Mouse (Mus musculus) embryonic facial prominence, embryonic 11.5 days (tissue): ENCODE data around the gene Pemt. TPM values are rescaled to one million over a fixed set of nuclear protein-coding genes. Genes with fewer than 3 reads are reported as not detected.

ENCODE experiments used
- ATAC-seq: fragments of 200-750 bp; cut with Nextera tagmentation; replicated peaks from 2 replicates; pipeline ENCODE4 v1.8.0; 2017; ENCODE audit warnings: low read depth; ENCODE audit not compliant: insufficient number of reproducible peaks, low FRiP score, low TSS enrichment
- DNase-seq: peaks from one replicate; pipeline ENCODE4 v3.0.0-alpha.2; 2015; ENCODE audit warnings: low spot score
- H3K27ac ChIP-seq: fragments of 300-500 bp; sonication (generic); replicated peaks from 2 replicates; pipeline ENCODE4 v1.5.1; 2014; ENCODE audit warnings: mild to moderate bottlenecking, low read depth, low read length, control low read depth
- H3K27me3 ChIP-seq: fragments of 300-500 bp; sonication (generic); 2 replicates; pipeline ENCODE4 v1.6.1; 2014; ENCODE audit warnings: mild to moderate bottlenecking, low read length, moderate library complexity, mixed read lengths; ENCODE audit not compliant: control insufficient read depth, insufficient read depth
- H3K36me3 ChIP-seq: fragments of 300-500 bp; sonication (generic); replicated peaks from 2 replicates; pipeline ENCODE4 v1.6.1; 2014; ENCODE audit warnings: low read depth, mild to moderate bottlenecking, low read length, moderate library complexity, mixed read lengths; ENCODE audit not compliant: control insufficient read depth, insufficient read depth
- H3K4me1 ChIP-seq: fragments of 300-500 bp; sonication (generic); 2 replicates; pipeline ENCODE4 v1.6.1; 2014; ENCODE audit warnings: low read length, mixed read lengths; ENCODE audit not compliant: control insufficient read depth, insufficient read depth
- H3K4me2 ChIP-seq: fragments of 300-500 bp; sonication (generic); 2 replicates; pipeline ENCODE4 v1.6.1; 2014; ENCODE audit warnings: low read depth, mild to moderate bottlenecking, control low read depth, low read length, moderate library complexity
- H3K4me3 ChIP-seq: fragments of 300-500 bp; sonication (generic); 2 replicates; pipeline ENCODE4 v1.5.1; 2014; ENCODE audit warnings: low read depth, low read length, control low read depth
- H3K9ac ChIP-seq: fragments of 300-500 bp; sonication (generic); replicated peaks from 2 replicates; pipeline ENCODE4 v1.6.1; 2014; ENCODE audit warnings: mild to moderate bottlenecking, control low read depth, low read length
- H3K9me3 ChIP-seq: fragments of 300-500 bp; sonication (generic); replicated peaks from 2 replicates; pipeline ENCODE4 v1.6.1; 2016; ENCODE audit warnings: mild to moderate bottlenecking, low read length, inconsistent platforms, mixed read lengths; ENCODE audit not compliant: control insufficient read depth
- WGBS: fragments of 180-500 bp; shearing (Covaris S2); extraction: QIAGEN DNeasy Blood & Tissue Kit; methylation state at CpG from one replicate; pipeline ENCODE4 v1.1.7; 2014; 5-methylcytosine and 5-hydroxymethylcytosine counted together
- polyA plus RNA-seq: library from polyadenylated mRNA; unstranded; fragments of >200 nt; fragmentation: Nextera tagmentation; extraction: Ambion mirVana; gene quantifications from 2 replicates; pipeline ENCODE4 v1.2.1, GENCODE M21; 2014

Pemt gene
- polyA plus RNA-seq, 1 experiment from 2014 or later: 7.3 TPM

DNA sequence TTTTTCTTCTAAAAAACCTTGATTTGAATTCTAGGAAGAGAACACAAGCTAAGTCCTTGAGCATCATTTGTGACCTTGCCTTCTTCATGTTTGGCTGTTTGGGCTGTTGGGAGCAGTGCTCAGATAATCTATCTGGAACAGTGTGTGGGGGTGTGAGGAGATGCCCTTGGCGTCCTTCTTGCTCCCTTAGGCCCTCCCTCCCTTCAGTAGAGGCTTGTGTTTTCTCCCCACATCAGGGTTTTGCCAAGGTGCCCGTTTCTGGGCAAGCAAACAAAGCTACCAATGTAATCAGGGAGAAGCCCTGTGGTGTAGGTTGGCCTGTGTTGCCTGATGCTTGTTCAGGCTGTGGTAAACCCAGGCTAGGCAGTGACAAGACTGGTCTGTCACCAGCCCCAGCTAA lies 108.7 kb downstream of the Pemt start:
- 36% methylated on average over 2 of the region's 2 CpGs for WGBS

DNA sequence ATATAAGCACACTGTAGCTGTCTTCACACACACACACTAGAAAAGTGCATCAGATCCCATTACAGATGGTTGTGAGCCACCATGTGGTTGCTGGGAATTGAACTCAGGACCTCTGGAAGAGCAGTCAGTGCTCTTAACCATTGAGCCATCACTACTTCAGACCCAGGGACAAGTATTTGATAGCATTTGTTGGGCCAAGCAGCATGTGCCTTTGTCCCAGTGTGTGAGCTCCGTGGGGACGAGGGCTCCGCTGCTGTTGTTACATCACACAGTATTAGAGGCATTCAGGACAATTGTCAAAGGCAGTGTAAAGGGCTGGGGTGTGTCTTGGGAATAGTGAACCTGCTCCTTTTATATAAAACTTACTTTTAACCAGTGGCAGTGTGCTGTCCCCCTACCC lies 109.3 kb downstream of the Pemt start:
- H3K9ac ChIP-seq: no peak overlapping the region
- no peaks in the 10 kb centered on the region for H3K27me3 ChIP-seq
- DNase-seq (no peak), ATAC-seq (no peak)
- no peaks in the 10 kb centered on the region for H3K9me3 ChIP-seq
- no peaks in the 10 kb centered on the region for H3K36me3 ChIP-seq
- no peak overlapping the region for H3K27ac ChIP-seq
- WGBS: 89% methylated on average over 3 of the region's 3 CpGs
- no peak overlapping the region for H3K4me3 ChIP-seq
- H3K4me2 ChIP-seq: no peak overlapping the region
- H3K4me1 ChIP-seq: no peaks in the 10 kb centered on the region

More for the DNA sequence above, 108.7 kb downstream of the Pemt start:
- Histone ChIP-seq H3K9ac (no peak overlapping the region), H3K4me3 (no peak overlapping the region), H3K36me3 (no peaks in the 10 kb centered on the region), H3K4me2 (no peak overlapping the region), H3K27ac (no peak overlapping the region), H3K4me1 (no peaks in the 10 kb centered on the region), H3K9me3 (no peaks in the 10 kb centered on the region), H3K27me3 (no peaks in the 10 kb centered on the region)
- ATAC-seq (no peak), DNase-seq (no peak)

DNA sequence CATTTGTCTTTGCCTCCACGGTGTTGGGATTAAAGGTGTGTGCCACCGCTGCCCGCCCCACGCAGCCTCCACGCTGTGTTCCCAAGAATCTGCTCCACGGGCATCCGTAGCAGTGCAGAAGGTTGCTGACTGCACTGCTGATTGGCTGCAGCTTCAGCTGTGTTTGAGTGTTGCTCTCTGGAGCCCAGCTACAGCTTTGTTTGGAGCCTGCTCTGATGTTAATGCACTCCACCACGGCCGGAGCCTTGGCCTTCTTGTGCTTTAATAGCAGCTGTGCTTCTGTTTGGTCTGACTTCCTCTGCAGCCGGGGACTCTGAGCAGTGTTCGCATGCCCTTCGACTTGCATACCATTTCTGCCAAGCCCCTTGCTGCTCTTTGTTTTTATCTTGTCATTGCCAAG lies 112.3 kb downstream of the Pemt start:
- DNase-seq (peak; percentile 9), ATAC-seq (no peak)
- no peaks in the 10 kb centered on the region for H3K9me3 ChIP-seq
- H3K4me2 ChIP-seq: no peak overlapping the region
- no peak overlapping the region for H3K9ac ChIP-seq
- no peaks in the 10 kb centered on the region for H3K36me3 ChIP-seq
- no peaks in the 10 kb centered on the region for H3K4me1 ChIP-seq
- WGBS: 47% methylated on average over 12 of the region's 12 CpGs
- no peak overlapping the region for H3K27ac ChIP-seq
- H3K4me3 ChIP-seq: no peak overlapping the region
- no peaks in the 10 kb centered on the region for H3K27me3 ChIP-seq

DNA sequence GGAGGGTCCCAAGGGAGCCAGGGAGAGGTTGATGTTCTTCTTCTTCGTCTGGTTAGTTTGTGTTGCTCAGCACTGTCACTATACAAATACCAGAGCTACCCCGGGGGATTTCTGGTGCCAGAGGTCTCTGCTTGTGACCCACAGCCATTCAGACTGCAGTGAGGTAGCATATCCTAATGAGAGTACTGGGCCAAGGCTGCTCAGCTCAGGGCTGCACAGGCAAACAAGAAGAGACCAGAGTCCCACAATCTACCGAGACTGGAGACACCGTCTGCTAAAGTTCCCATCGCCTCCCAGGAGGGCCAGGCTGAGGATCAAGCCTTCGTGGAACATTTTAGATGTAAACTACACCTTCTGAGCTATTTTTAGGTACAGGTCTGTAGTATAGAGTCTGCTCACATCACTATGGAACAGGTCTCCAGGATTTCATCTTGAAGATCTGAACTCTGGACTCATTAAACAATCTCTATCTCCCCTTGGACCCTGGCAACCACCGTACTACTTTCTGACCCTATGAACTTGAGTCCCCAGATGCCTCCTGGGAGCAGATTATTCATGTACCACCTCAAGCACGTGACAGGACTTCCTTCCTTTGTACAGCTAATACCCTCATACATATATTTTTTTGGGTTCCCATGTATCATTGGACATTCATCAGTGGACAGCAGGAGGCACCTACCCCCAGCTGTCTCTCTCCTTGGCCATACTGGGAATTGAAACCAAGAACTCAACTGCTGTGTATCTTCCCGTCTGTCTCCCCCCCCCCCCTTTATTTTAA lies 113.5 kb downstream of the Pemt start:
- no peak for DNase-seq
- H3K4me1 ChIP-seq: no peaks in the 10 kb centered on the region
- H3K4me2 ChIP-seq: no peak overlapping the region
- no peak overlapping the region for H3K9ac ChIP-seq
- no peak for ATAC-seq
- H3K4me3 ChIP-seq: no peak overlapping the region
- H3K36me3 ChIP-seq: no peaks in the 10 kb centered on the region
- no peaks in the 10 kb centered on the region for H3K27me3 ChIP-seq
- 66% methylated on average over 9 of the region's 9 CpGs for WGBS
- H3K27ac ChIP-seq: no peak overlapping the region
- H3K9me3 ChIP-seq: no peaks in the 10 kb centered on the region

DNA sequence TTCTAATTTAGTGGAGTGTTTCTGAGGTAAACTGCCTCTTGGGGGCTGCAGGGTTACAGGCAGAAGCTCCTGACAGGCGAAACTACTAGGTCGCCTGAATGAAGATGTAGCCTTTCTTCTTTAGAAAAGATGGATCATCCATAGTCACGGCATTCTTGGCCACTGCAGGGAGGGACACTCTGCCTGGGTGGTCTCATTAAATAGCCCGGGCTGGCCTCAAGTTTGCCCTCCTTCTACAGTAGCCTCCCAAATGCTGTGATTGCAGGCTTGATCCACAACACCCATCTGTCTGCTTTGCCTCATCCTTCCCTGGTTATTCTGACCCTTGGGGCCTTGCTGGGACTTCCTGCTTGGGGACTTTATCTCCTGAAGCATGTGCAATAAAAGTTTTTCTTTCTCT lies 116.3 kb downstream of the Pemt start:
- no peaks in the 10 kb centered on the region for H3K36me3 ChIP-seq
- H3K9ac ChIP-seq: no peak overlapping the region
- H3K27ac ChIP-seq: no peak overlapping the region
- H3K4me1 ChIP-seq: no peaks in the 10 kb centered on the region
- DNase-seq (no peak), ATAC-seq (no peak)
- no peak overlapping the region for H3K4me2 ChIP-seq
- no peaks in the 10 kb centered on the region for H3K9me3 ChIP-seq
- no peaks in the 10 kb centered on the region for H3K27me3 ChIP-seq
- H3K4me3 ChIP-seq: no peak overlapping the region
- WGBS: 58% methylated on average over 4 of the region's 4 CpGs

DNA sequence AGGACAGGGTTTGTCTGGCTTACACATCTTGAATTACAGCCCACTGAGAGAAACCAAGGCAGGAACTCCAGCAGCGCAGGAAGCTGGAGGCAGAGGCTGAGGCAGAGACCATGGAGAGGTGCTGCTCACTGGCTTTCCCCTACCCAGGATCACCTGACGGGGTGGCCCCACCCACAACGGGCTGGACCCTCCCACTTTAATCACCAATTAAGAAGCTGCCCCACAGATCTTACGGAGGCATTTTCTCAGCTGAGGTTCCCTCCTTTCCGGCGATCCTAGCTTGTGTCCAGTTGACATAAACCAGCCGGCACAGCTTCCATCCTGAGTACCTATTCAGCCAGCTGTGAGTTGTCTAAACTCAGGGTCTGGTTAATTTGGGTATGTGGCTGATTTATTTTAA lies 125.0 kb downstream of the Pemt start:
- Histone ChIP-seq H3K27ac (no peak overlapping the region), H3K4me3 (no peak overlapping the region), H3K36me3 (no peaks in the 10 kb centered on the region), H3K27me3 (no peaks in the 10 kb centered on the region), H3K4me2 (no peak overlapping the region), H3K9ac (no peak overlapping the region), H3K4me1 (no peaks in the 10 kb centered on the region), H3K9me3 (no peaks in the 10 kb centered on the region)
- WGBS: 10% methylated on average over 7 of the region's 7 CpGs
- ATAC-seq (no peak), DNase-seq (peak; percentile 10)

Other genes with a start within 250 kb of the Pemt start
- gene Flcn, start 236.5 kb downstream of the Pemt start, polyA plus RNA-seq: 23.9 and 26.1 TPM in 2 replicates
- gene Nt5m, start 207.0 kb downstream of the Pemt start, polyA plus RNA-seq: 37.1 and 41.0 TPM in 2 replicates
- 238 and 239 TPM in 2 replicates for gene Cops3, start 206.7 kb downstream of the Pemt start, polyA plus RNA-seq
- gene Med9, start 98.3 kb downstream of the Pemt start, polyA plus RNA-seq: 40.9 and 45.9 TPM in 2 replicates
- 2.2 TPM in 2 replicates for gene Rasd1, start 81.5 kb downstream of the Pemt start, polyA plus RNA-seq
- gene Rai1, start 58.5 kb upstream of the Pemt start, polyA plus RNA-seq: 21.0 and 24.8 TPM in 2 replicates
- gene Srebf1, start 176.1 kb upstream of the Pemt start, polyA plus RNA-seq: 45.1 and 46.7 TPM in 2 replicates